Mouse (Mus musculus): ENCODE measurements around the gene Limk2. TPM values are rescaled to one million over a fixed set of nuclear protein-coding genes. Genes with fewer than 3 reads are reported as not detected.

The Limk2 gene
- polyA plus RNA-seq, 1 experiment from 2014 or later, result 68.8 TPM

- H3K27ac ChIP-seq, result no peak overlapping the region
- peaks cover 31% of the 10 kb centered on the region for H3K36me3 ChIP-seq
- no peaks in the 10 kb centered on the region for H3K9me3 ChIP-seq
- H3K27me3 ChIP-seq (ENCODE audit: insufficient read depth, poor library complexity, severe bottlenecking), result no peaks in the 10 kb centered on the region
- no peak for DNase-seq (ENCODE audit: low spot score)
- whole genome bisulfite sequencing, result 24% methylated on average over 2 of the region's 2 CpGs
- H3K4me1 ChIP-seq, result 0 out of 2 replicates have a peak, but pooled peaks cover 4% of the 10 kb centered on the region
- no peak overlapping the region for H3K4me3 ChIP-seq
Observed at GRCm38 (mm10) chr11:3314148-3314547, 94.8 kb downstream of the Limk2 start.

- Histone ChIP-seq H3K4me3 (no peak overlapping the region), H3K9me3 (no peaks in the 10 kb centered on the region), H3K4me1 (0 out of 2 replicates have a peak, but pooled peaks cover 4% of the 10 kb centered on the region), H3K27ac (no peak overlapping the region), H3K27me3 (ENCODE audit: insufficient read depth, poor library complexity, severe bottlenecking) (no peaks in the 10 kb centered on the region), H3K36me3 (peaks cover 40% of the 10 kb centered on the region)
- 93% methylated on average over 1 of the region's 1 CpGs for WGBS
- DNase-seq (ENCODE audit: low spot score), result no peak
Observed at GRCm38 (mm10) chr11:3313294-3313693, 95.7 kb downstream of the Limk2 start.

GRCm38 (mm10) chr11:3311586-3312347 is 97.2 kb downstream of the Limk2 start:
- Histone ChIP-seq H3K27ac (no peak overlapping the region), H3K4me3 (no peak overlapping the region), H3K4me1 (0 out of 2 replicates have a peak, but pooled peaks cover 4% of the 10 kb centered on the region), H3K36me3 (peaks cover 52% of the 10 kb centered on the region), H3K27me3 (ENCODE audit: insufficient read depth, poor library complexity, severe bottlenecking) (no peaks in the 10 kb centered on the region), H3K9me3 (no peaks in the 10 kb centered on the region)
- 83% methylated on average over 10 of the region's 10 CpGs for WGBS
- no peak for DNase-seq (ENCODE audit: low spot score)

GRCm38 (mm10) chr11:3310789-3311585 is 98.0 kb downstream of the Limk2 start:
- no peaks in the 10 kb centered on the region for H3K9me3 ChIP-seq
- H3K4me1 ChIP-seq, result 0 out of 2 replicates have a peak, but pooled peaks cover 4% of the 10 kb centered on the region
- H3K4me3 ChIP-seq, result no peak overlapping the region
- no peak for DNase-seq (ENCODE audit: low spot score)
- peaks cover 60% of the 10 kb centered on the region for H3K36me3 ChIP-seq
- WGBS, result 81% methylated on average over 10 of the region's 10 CpGs
- no peaks in the 10 kb centered on the region for H3K27me3 ChIP-seq (ENCODE audit: insufficient read depth, poor library complexity, severe bottlenecking)
- H3K27ac ChIP-seq, result no peak overlapping the region

- H3K9me3 ChIP-seq, result no peaks in the 10 kb centered on the region
- no peaks in the 10 kb centered on the region for H3K27me3 ChIP-seq (ENCODE audit: insufficient read depth, poor library complexity, severe bottlenecking)
- peaks cover 71% of the 10 kb centered on the region for H3K36me3 ChIP-seq
- DNase-seq (ENCODE audit: low spot score), result no peak
- no peak overlapping the region for H3K27ac ChIP-seq
- H3K4me1 ChIP-seq, result 0 out of 2 replicates have a peak, but pooled peaks cover 4% of the 10 kb centered on the region
- H3K4me3 ChIP-seq, result no peak overlapping the region
- WGBS, result 88% methylated on average over 4 of the region's 4 CpGs
Observed at GRCm38 (mm10) chr11:3309884-3310283, 99.1 kb downstream of the Limk2 start.

GRCm38 (mm10) chr11:3307875-3308274 is 101.1 kb downstream of the Limk2 start:
- no peak for DNase-seq (ENCODE audit: low spot score)
- Histone ChIP-seq H3K27ac (no peak overlapping the region), H3K4me3 (no peak overlapping the region), H3K36me3 (peaks cover 90% of the 10 kb centered on the region), H3K9me3 (no peaks in the 10 kb centered on the region), H3K4me1 (peaks cover 5% of the 10 kb centered on the region; the same call in 1 of the 2 replicates), H3K27me3 (ENCODE audit: insufficient read depth, poor library complexity, severe bottlenecking) (no peaks in the 10 kb centered on the region)
- 86% methylated on average over 3 of the region's 3 CpGs for WGBS

- H3K9me3 ChIP-seq, result no peaks in the 10 kb centered on the region
- H3K4me1 ChIP-seq, result peaks cover 11% of the 10 kb centered on the region; the same call in 1 of the 2 replicates
- no peak for DNase-seq (ENCODE audit: low spot score)
- WGBS, result 86% methylated on average over 4 of the region's 4 CpGs
- no peaks in the 10 kb centered on the region for H3K27me3 ChIP-seq (ENCODE audit: insufficient read depth, poor library complexity, severe bottlenecking)
- no peak overlapping the region for H3K4me3 ChIP-seq
- H3K36me3 ChIP-seq, result peaks cover 98% of the 10 kb centered on the region
- no peak overlapping the region for H3K27ac ChIP-seq
Observed at GRCm38 (mm10) chr11:3305821-3306220, 103.2 kb downstream of the Limk2 start.

- no peak overlapping the region for H3K27ac ChIP-seq
- H3K9me3 ChIP-seq, result no peaks in the 10 kb centered on the region
- WGBS, result 85% methylated on average over 4 of the region's 4 CpGs
- peaks cover 99% of the 10 kb centered on the region for H3K36me3 ChIP-seq
- peaks cover 10% of the 10 kb centered on the region; the same call in 1 of the 2 replicates for H3K4me1 ChIP-seq
- no peak for DNase-seq (ENCODE audit: low spot score)
- H3K27me3 ChIP-seq (ENCODE audit: insufficient read depth, poor library complexity, severe bottlenecking), result no peaks in the 10 kb centered on the region
- H3K4me3 ChIP-seq, result no peak overlapping the region
Observed at GRCm38 (mm10) chr11:3302792-3303191, 106.2 kb downstream of the Limk2 start.

GRCm38 (mm10) chr11:3302385-3302784 is 106.6 kb downstream of the Limk2 start:
- H3K4me3 ChIP-seq, result no peak overlapping the region
- no peak for DNase-seq (ENCODE audit: low spot score)
- no peaks in the 10 kb centered on the region for H3K27me3 ChIP-seq (ENCODE audit: insufficient read depth, poor library complexity, severe bottlenecking)
- WGBS, result 75% methylated on average over 4 of the region's 4 CpGs
- H3K4me1 ChIP-seq, result peaks cover 10% of the 10 kb centered on the region; the same call in 1 of the 2 replicates
- no peak overlapping the region for H3K27ac ChIP-seq
- no peaks in the 10 kb centered on the region for H3K9me3 ChIP-seq
- H3K36me3 ChIP-seq, result peaks cover 99% of the 10 kb centered on the region

GRCm38 (mm10) chr11:3301075-3301474 is 107.9 kb downstream of the Limk2 start:
- 96% methylated on average over 5 of the region's 5 CpGs for WGBS
- H3K9me3 ChIP-seq, result no peaks in the 10 kb centered on the region
- peaks cover 99% of the 10 kb centered on the region for H3K36me3 ChIP-seq

GRCm38 (mm10) chr11:3298813-3299185 is 110.2 kb downstream of the Limk2 start:
- Histone ChIP-seq H3K4me3 (no peak overlapping the region), H3K27ac (no peak overlapping the region), H3K27me3 (ENCODE audit: insufficient read depth, poor library complexity, severe bottlenecking) (no peaks in the 10 kb centered on the region), H3K36me3 (peaks cover 99% of the 10 kb centered on the region), H3K4me1 (peaks cover 30% of the 10 kb centered on the region), H3K9me3 (no peaks in the 10 kb centered on the region)
- 95% methylated on average over 14 of the region's 14 CpGs for WGBS
- no peak for DNase-seq (ENCODE audit: low spot score)

More at GRCm38 (mm10) chr11:3301075-3301474, 107.9 kb downstream of the Limk2 start:
- peaks cover 11% of the 10 kb centered on the region; the same call in 1 of the 2 replicates for H3K4me1 ChIP-seq
- H3K27ac ChIP-seq, result no peak overlapping the region
- H3K27me3 ChIP-seq (ENCODE audit: insufficient read depth, poor library complexity, severe bottlenecking), result no peaks in the 10 kb centered on the region
- H3K4me3 ChIP-seq, result no peak overlapping the region
- DNase-seq (ENCODE audit: low spot score), result no peak

- Histone ChIP-seq H3K4me1 (peaks cover 37% of the 10 kb centered on the region), H3K9me3 (no peaks in the 10 kb centered on the region), H3K36me3 (peaks cover 99% of the 10 kb centered on the region), H3K27me3 (ENCODE audit: insufficient read depth, poor library complexity, severe bottlenecking) (no peaks in the 10 kb centered on the region), H3K27ac (no peak overlapping the region), H3K4me3 (no peak overlapping the region)
- no peak for DNase-seq (ENCODE audit: low spot score)
- 82% methylated on average over 10 of the region's 10 CpGs for WGBS
Observed at GRCm38 (mm10) chr11:3297871-3298812, 110.8 kb downstream of the Limk2 start.
